Mouse (Mus musculus) bone marrow, adult 2 months (tissue): ENCODE results near the gene Gstcd.

Source experiments
- CTCF ChIP-seq: fragments of 200-500 bp; IDR thresholded peaks from 2 replicates; pipeline ENCODE4 v1.5.1; 2011; ENCODE audit warnings: low read length, control low read depth; ENCODE audit not compliant: control insufficient read depth, insufficient read depth
- POLR2A ChIP-seq: fragments of 200-500 bp; IDR thresholded peaks from 2 replicates; pipeline ENCODE4 v1.6.1; 2011; ENCODE audit warnings: low read depth, mild to moderate bottlenecking, control low read depth, low read length, borderline replicate concordance; ENCODE audit not compliant: control insufficient read depth

DNA sequence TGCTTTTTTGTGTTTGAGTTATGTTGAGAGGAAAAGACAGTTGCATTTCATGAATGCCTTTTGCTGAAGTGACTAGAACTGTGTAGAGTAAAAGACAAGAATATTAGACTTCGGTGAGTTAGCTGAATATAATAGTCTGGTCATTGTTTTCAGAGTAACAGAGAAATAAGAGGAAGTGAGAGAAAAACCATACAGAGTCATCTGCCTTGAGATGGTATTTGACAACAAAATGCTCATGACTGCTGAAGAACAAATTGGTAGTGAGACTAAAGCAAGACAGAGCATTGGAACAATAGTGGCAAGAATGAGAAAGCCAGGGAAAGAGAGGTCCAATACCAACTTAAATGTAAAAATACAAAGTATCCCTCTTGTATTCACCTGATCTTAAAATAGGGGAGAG, 1.1 kb upstream of the Gstcd start:
- TF ChIP-seq CTCF = no peak
- TF ChIP-seq POLR2A = no peak
